Mouse (Mus musculus): ENCODE measurements around the gene Gkap1. TPM values are rescaled to one million over a fixed set of nuclear protein-coding genes. Genes with fewer than 3 reads are reported as not detected.

The Gkap1 gene
- polyA plus RNA-seq, 1 experiment from 2014 or later: 34.6 TPM

DNA sequence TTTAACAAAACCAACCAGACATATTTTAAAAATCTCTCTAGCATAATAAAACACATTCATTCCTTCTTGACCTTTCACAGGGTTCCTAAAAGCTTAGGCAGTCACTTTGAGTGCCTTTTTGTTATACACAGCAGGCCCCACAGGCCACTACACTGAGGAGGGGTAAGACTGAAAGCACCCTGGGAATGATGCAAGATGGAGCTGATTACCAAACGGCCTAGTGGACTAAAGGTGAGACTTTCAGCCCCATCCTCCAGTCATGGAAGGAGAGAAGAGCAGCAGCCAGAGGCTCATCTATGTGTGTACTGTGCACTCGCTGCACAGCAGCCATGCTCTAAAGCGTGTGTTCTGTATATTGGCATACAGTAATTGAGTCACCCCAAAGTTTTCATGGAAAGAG lies 80.6 kb downstream of the Gkap1 start:
- no peak for ATAC-seq
- Histone ChIP-seq H3K36me3 (ENCODE audit: poor library complexity, severe bottlenecking) (peaks cover 66% of the 10 kb centered on the region), H3K4me3 (no peak overlapping the region), H3K4me1 (no peaks in the 10 kb centered on the region), H3K27me3 (no peaks in the 10 kb centered on the region), H3K9ac (no peak overlapping the region), H3K9me3 (replicated peaks) (no peaks in the 10 kb centered on the region), H3K27ac (no peak overlapping the region), H3K4me2 (no peak overlapping the region)
- 81% methylated on average over 3 of the region's 3 CpGs for WGBS

DNA sequence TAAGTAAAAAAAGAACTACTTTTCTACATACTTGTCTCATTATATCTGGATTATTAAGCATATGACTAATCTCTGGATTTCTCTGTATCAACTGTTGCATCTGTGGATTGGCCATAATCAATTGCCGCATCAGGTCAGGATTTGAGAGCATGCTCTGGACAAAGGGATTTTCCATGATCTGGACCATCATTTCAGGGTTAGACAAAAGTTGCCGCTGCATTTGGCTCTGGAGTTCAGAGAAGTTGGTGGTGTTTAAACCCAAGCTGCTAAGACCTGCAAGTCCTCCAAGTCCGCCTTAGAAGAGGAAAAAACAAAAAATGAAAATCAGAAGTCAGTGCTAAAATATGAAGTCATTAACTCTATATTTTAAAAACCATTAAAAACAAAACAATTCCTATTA lies 82.3 kb downstream of the Gkap1 start:
- H3K36me3 ChIP-seq (ENCODE audit: poor library complexity, severe bottlenecking): peaks cover 78% of the 10 kb centered on the region
- no peak overlapping the region for H3K27ac ChIP-seq
- H3K4me1 ChIP-seq: no peaks in the 10 kb centered on the region
- ATAC-seq: no peak
- no peak overlapping the region for H3K4me3 ChIP-seq
- H3K9ac ChIP-seq: no peak overlapping the region
- H3K4me2 ChIP-seq: no peak overlapping the region
- H3K27me3 ChIP-seq: no peaks in the 10 kb centered on the region
- H3K9me3 ChIP-seq (replicated peaks): no peaks in the 10 kb centered on the region
- 97% methylated on average over 3 of the region's 3 CpGs for WGBS

DNA sequence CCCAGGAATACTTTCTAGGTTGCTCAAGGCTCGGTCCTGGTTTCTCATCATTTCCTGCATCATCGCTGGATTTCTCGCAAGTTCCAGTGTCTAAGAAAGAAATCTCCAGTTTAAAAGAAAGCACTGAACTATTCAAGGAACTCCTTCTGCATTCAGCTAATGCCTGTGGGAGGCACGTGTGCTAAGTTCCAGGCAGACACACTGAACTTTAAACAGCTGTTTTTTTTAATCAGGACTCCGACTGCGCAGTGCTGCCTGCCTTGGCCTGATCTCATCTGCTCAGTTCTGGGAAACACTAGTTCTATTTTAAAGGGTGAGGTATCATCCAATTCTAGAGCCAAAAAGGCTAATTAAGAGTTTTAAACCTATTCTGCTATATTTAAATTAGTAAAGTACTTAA lies 83.4 kb downstream of the Gkap1 start:
- Histone ChIP-seq H3K4me2 (no peak overlapping the region), H3K4me3 (no peak overlapping the region), H3K36me3 (ENCODE audit: poor library complexity, severe bottlenecking) (peaks cover 73% of the 10 kb centered on the region), H3K4me1 (no peaks in the 10 kb centered on the region), H3K9ac (no peak overlapping the region), H3K27ac (no peak overlapping the region), H3K9me3 (replicated peaks) (no peaks in the 10 kb centered on the region), H3K27me3 (no peaks in the 10 kb centered on the region)
- ATAC-seq: no peak
- WGBS: 91% methylated on average over 6 of the region's 6 CpGs

DNA sequence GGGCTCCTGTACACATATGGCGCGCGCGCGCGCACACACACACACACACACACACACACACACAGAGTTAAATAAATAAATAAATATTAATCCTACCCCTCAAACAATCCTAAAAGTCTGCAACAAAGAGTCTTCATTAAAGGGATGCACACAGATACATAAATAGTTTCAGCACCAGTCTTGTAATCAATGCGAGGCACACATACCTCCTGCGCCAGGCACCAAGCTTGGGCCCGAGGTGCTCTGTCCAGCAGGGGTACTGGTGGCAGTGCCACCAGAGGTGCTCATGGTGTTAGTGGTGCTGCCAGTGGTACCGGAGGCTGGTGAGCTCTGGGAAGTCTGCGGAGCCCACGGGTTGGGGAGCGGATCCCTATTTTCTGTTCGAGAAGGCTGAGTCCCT lies 84.0 kb downstream of the Gkap1 start:
- no peak overlapping the region for H3K4me2 ChIP-seq
- WGBS: 98% methylated on average over 14 of the region's 14 CpGs
- no peak overlapping the region for H3K27ac ChIP-seq
- no peaks in the 10 kb centered on the region for H3K27me3 ChIP-seq
- no peaks in the 10 kb centered on the region for H3K9me3 ChIP-seq (replicated peaks)
- no peak overlapping the region for H3K4me3 ChIP-seq
- no peak overlapping the region for H3K9ac ChIP-seq
- no peaks in the 10 kb centered on the region for H3K4me1 ChIP-seq
- no peak for ATAC-seq
- H3K36me3 ChIP-seq (ENCODE audit: poor library complexity, severe bottlenecking): peaks cover 73% of the 10 kb centered on the region

DNA sequence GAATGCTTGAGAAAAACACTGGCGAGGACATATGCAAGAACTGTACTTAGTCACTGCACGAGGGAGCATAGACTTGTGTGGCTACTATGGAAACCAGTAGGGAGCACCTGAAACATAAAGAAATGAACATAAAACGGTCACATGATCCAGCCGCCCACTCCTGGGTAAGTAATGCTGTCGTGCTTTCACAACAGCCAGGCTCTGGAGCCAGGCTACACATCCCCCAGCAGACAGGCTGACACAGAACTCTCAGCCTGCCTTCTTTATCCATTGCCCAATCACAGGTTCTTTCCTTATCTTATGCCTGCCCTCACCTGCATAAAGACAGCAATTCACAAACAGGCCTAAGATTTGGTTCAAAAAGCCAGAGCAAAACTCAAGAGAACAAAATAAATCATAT lies 86.0 kb downstream of the Gkap1 start:
- 80% methylated on average over 5 of the region's 5 CpGs for WGBS
- ATAC-seq: no peak
- Histone ChIP-seq H3K9ac (no peak overlapping the region), H3K27me3 (no peaks in the 10 kb centered on the region), H3K4me3 (no peak overlapping the region), H3K27ac (peak overlapping the region; percentile 10; the same call in 1 of the 2 replicates), H3K4me1 (no peaks in the 10 kb centered on the region), H3K9me3 (replicated peaks) (no peaks in the 10 kb centered on the region), H3K4me2 (no peak overlapping the region), H3K36me3 (ENCODE audit: poor library complexity, severe bottlenecking) (peaks cover 65% of the 10 kb centered on the region)

DNA sequence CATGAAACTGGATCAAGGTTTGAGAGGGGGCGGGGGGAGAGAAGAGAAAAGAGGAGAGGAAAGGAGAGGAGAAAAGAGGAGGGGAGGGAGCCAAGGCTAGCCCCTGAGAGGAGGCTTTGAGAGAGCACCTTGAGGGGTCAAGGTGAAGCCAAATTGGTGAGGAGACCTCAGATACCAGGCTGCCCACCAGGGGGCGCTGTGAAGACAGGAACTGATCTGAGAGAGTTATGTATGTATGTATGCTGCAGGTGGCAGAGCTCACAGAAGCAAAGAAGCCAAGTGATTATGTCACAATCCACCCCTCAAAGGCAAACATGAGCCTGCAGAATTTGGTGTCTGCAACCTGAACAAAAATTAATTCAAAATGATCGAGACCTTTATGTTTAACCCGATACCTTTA lies 87.1 kb downstream of the Gkap1 start:
- Histone ChIP-seq H3K27me3 (no peaks in the 10 kb centered on the region), H3K9me3 (replicated peaks) (no peaks in the 10 kb centered on the region), H3K27ac (no peak overlapping the region), H3K36me3 (ENCODE audit: poor library complexity, severe bottlenecking) (peaks cover 66% of the 10 kb centered on the region), H3K4me3 (no peak overlapping the region), H3K4me2 (no peak overlapping the region), H3K4me1 (no peaks in the 10 kb centered on the region), H3K9ac (no peak overlapping the region)
- 63% methylated on average over 4 of the region's 4 CpGs for WGBS
- ATAC-seq: peak; percentile 63

DNA sequence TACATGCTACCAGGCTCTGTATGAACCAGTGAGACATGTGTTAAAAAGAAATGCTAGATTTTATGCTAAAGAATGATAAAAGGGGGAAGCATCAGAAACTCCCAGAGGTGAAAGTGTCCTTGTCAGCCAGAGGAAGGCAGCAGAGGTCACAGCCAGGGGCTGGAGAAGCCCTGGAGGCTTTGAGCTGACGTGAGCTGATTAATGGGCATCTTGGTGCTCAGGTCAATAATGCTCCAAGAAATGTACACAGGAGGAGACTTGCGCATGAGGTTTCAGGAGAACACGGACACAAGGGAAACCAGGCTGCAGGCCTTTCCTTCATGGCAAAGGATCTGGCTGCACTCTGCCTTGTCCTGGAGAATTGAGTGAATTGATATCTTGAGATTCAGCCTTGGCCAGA lies 87.7 kb downstream of the Gkap1 start:
- H3K4me3 ChIP-seq: no peak overlapping the region
- no peaks in the 10 kb centered on the region for H3K4me1 ChIP-seq
- H3K9me3 ChIP-seq (replicated peaks): no peaks in the 10 kb centered on the region
- H3K36me3 ChIP-seq (ENCODE audit: poor library complexity, severe bottlenecking): peaks cover 66% of the 10 kb centered on the region
- 88% methylated on average over 3 of the region's 3 CpGs for WGBS
- H3K27me3 ChIP-seq: no peaks in the 10 kb centered on the region
- ATAC-seq: no peak
- H3K27ac ChIP-seq: no peak overlapping the region
- H3K4me2 ChIP-seq: no peak overlapping the region
- no peak overlapping the region for H3K9ac ChIP-seq

DNA sequence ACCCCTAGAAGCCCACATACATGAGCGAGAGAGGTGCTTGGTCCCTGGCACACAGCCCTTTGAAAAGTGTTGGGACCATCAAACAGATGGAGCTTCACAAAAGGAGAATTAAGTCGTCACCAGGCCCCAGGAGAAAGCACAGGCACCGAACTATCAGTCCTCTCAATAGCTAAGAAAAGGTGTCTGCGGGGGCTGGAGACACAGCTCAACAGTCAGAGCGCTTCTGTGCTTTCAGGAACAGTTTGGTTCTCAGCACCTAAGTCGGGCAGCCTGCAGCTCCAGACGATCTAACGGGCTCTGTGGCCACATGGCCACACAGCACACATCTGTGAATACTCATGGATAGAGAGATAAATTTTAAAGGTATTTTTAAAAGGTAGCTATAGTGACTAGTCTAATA lies 89.2 kb downstream of the Gkap1 start:
- Histone ChIP-seq H3K27ac (no peak overlapping the region), H3K27me3 (no peaks in the 10 kb centered on the region), H3K4me1 (no peaks in the 10 kb centered on the region), H3K4me2 (no peak overlapping the region), H3K4me3 (no peak overlapping the region), H3K9me3 (replicated peaks) (no peaks in the 10 kb centered on the region), H3K9ac (no peak overlapping the region), H3K36me3 (ENCODE audit: poor library complexity, severe bottlenecking) (peaks cover 60% of the 10 kb centered on the region)
- 83% methylated on average over 8 of the region's 8 CpGs for WGBS
- ATAC-seq: no peak

DNA sequence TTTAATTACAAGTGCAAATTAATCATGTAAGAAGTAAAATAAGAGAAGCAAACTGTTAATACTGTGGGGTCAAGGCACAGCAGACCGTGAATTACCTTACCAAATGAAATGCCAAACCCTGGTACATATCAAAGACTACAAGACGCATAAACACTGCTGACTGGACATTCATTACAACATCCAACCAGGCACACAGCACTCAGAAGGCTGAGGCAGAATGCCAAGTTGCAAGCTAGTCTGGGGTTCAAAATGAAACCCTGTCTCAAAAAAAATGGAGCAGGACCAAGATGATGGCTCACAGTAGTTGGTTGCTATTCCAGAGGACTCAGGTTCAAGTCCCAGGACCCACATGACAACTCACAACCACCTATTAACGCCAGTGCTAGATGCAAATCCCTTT lies 91.4 kb downstream of the Gkap1 start:
- ATAC-seq: no peak
- H3K4me1 ChIP-seq: no peaks in the 10 kb centered on the region
- no peak overlapping the region for H3K4me3 ChIP-seq
- no peak overlapping the region for H3K4me2 ChIP-seq
- H3K36me3 ChIP-seq (ENCODE audit: poor library complexity, severe bottlenecking): peaks cover 58% of the 10 kb centered on the region
- no peak overlapping the region for H3K27ac ChIP-seq
- 83% methylated on average over 3 of the region's 3 CpGs for WGBS
- H3K9me3 ChIP-seq (replicated peaks): no peaks in the 10 kb centered on the region
- H3K27me3 ChIP-seq: no peaks in the 10 kb centered on the region
- H3K9ac ChIP-seq: no peak overlapping the region

Small RNA genes within 50 kb of the gene (microRNA-seq; reads per million reads assigned to microRNA genes)
- gene Mir6369: not detected

Other genes with a start within 250 kb of the Gkap1 start
- gene Klhl3, start 162.1 kb downstream of the Gkap1 start, polyA plus RNA-seq (2015; fragmentation: Nextera tagmentation; extraction: Ambion mirVana): 5.6 and 6.7 TPM in 2 replicates
- 73.6 and 81.0 TPM in 2 replicates for gene Hnrnpa0, start 147.1 kb downstream of the Gkap1 start, polyA plus RNA-seq (2015; fragmentation: Nextera tagmentation; extraction: Ambion mirVana)
- gene Idnk, start 118.0 kb downstream of the Gkap1 start, polyA plus RNA-seq (2015; fragmentation: Nextera tagmentation; extraction: Ambion mirVana): 66.5 and 73.2 TPM in 2 replicates
- 123 TPM in 2 replicates for gene Ubqln1, start 60.0 kb downstream of the Gkap1 start, polyA plus RNA-seq (2015; fragmentation: Nextera tagmentation; extraction: Ambion mirVana)
- 1.4 and 1.6 TPM in 2 replicates for gene Kif27, start 83.4 kb upstream of the Gkap1 start, polyA plus RNA-seq (2015; fragmentation: Nextera tagmentation; extraction: Ambion mirVana)
- gene 2210016F16Rik, start 109.5 kb upstream of the Gkap1 start, polyA plus RNA-seq (2015; fragmentation: Nextera tagmentation; extraction: Ambion mirVana): 24.4 and 26.3 TPM in 2 replicates
- gene Rmi1, start 126.5 kb upstream of the Gkap1 start, polyA plus RNA-seq (2015; fragmentation: Nextera tagmentation; extraction: Ambion mirVana): 28.0 and 28.4 TPM in 2 replicates
- gene Hnrnpk, start 127.6 kb upstream of the Gkap1 start, polyA plus RNA-seq (2015; fragmentation: Nextera tagmentation; extraction: Ambion mirVana): 2,271 and 2,276 TPM in 2 replicates